Mouse (Mus musculus) right cerebral cortex, postnatal 4 days (tissue): ENCODE results near the gene Spg7.
"Not testable (repeated sequence)": the region's sequence is repeated elsewhere in the genome, so short reads cannot be mapped to it uniquely, and the experiment has no call there.

Experiments
- DNase-seq: peaks from one replicate; pipeline ENCODE4 v3.0.0-alpha.2; 2022

The Spg7 gene

GRCm38 (mm10) chr8:123041774-123042105 lies 21.0 kb upstream of the Spg7 start:
- DNase-seq: no peak

- DNase-seq: peak; percentile 98
Observed at GRCm38 (mm10) chr8:123042158-123042973, 20.4 kb upstream of the Spg7 start, which contains the start of gene Ankrd11. TSS of gene Ankrd11 (minus strand) at chr8:123042277.

GRCm38 (mm10) chr8:123042974-123043625 lies 19.6 kb upstream of the Spg7 start:
- DNase-seq: no peak

GRCm38 (mm10) chr8:123043941-123044340 lies 18.8 kb upstream of the Spg7 start:
- DNase-seq: no peak

GRCm38 (mm10) chr8:123044743-123045425 lies 17.9 kb upstream of the Spg7 start:
- DNase-seq: not testable (repeated sequence)

- no peak for DNase-seq
Observed at GRCm38 (mm10) chr8:123046706-123047105, 16.0 kb upstream of the Spg7 start.

- no peak for DNase-seq
Observed at GRCm38 (mm10) chr8:123047827-123048226, 14.9 kb upstream of the Spg7 start.

- no peak for DNase-seq
Observed at GRCm38 (mm10) chr8:123048402-123048801, 14.3 kb upstream of the Spg7 start.

GRCm38 (mm10) chr8:123051458-123051857 lies 11.3 kb upstream of the Spg7 start:
- no peak for DNase-seq

- no peak for DNase-seq
Observed at GRCm38 (mm10) chr8:123064072-123064471, 1.3 kb downstream of the Spg7 start.

- no peak for DNase-seq
Observed at GRCm38 (mm10) chr8:123064809-123065213, 2.1 kb downstream of the Spg7 start.

- DNase-seq: peak; percentile 95
Observed at GRCm38 (mm10) chr8:123065214-123066100, 2.7 kb downstream of the Spg7 start.

- no peak for DNase-seq
Observed at GRCm38 (mm10) chr8:123066101-123066683, 3.5 kb downstream of the Spg7 start.

GRCm38 (mm10) chr8:123071176-123071575 lies 8.4 kb downstream of the Spg7 start:
- no peak for DNase-seq

- DNase-seq: no peak
Observed at GRCm38 (mm10) chr8:123077213-123077612, 14.5 kb downstream of the Spg7 start.

- no peak for DNase-seq
Observed at GRCm38 (mm10) chr8:123082993-123083392, 20.3 kb downstream of the Spg7 start.

GRCm38 (mm10) chr8:123083610-123084009 lies 20.9 kb downstream of the Spg7 start:
- DNase-seq: no peak

- DNase-seq: no peak
Observed at GRCm38 (mm10) chr8:123087289-123087688, 24.5 kb downstream of the Spg7 start.

- DNase-seq: no peak
Observed at GRCm38 (mm10) chr8:123097216-123097615, 34.5 kb downstream of the Spg7 start.

GRCm38 (mm10) chr8:123097786-123098584 lies 35.2 kb downstream of the Spg7 start:
- DNase-seq: peak; percentile 40

GRCm38 (mm10) chr8:123100288-123100687 lies 37.5 kb downstream of the Spg7 start:
- DNase-seq: no peak
